Mouse (Mus musculus) yolk sac, embryonic 10.5 days (tissue): ENCODE results near the gene Scg5.

Source experiments
- DNase-seq: peaks from one replicate; pipeline ENCODE4 v3.0.0-alpha.2; 2017; ENCODE audit warnings: low spot score

Gene Scg5

DNA sequence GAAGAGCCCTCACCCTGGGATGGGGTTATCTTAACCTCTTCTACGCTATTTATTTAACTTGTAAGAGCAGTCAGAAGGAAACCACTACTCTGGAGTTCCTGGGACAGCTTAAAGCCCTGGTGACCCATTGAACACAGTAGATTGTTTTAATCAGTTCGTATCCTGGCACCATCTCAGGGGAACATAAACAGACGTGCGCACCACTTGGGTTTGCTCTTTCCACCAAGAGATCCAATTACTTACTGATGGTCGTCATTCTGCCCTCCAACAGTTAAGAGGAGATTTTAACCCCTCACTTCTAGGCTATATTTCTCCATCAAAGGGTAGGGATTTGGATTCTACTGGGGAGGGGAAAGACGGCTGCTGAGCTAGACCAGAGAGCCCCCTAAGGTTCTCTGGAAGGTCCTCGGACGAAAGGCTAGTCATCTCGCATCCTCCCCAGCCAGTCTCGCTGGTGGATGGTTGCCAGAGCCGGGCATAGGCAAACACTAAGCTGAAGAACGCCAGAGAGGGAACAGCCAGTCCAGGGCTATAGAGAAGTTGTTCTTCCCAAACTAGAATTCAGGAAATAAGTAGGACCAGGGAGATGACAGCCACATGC is 71.9 kb downstream of the Scg5 start:
- no peak for DNase-seq

DNA sequence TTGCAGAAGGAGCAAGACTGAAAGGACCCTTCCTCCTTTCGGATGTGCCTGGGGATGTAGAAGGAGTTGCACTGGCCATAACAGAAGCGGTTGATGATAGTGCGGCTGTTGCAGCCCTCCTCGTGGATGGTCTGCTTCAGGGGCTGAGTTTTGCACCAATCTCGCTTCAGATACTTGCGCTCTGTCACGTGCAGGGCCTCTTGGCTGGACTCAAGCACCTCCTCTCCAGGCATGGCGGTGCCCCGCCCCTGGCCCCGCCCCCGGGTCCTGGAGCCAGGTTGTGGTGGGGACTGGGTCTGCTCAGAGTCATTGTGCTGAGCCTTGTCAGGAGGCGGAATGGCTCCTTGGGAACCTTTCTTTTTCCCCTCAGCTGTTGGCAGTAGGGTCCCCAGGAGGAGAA is 79.2 kb downstream of the Scg5 start:
- DNase-seq = no peak

DNA sequence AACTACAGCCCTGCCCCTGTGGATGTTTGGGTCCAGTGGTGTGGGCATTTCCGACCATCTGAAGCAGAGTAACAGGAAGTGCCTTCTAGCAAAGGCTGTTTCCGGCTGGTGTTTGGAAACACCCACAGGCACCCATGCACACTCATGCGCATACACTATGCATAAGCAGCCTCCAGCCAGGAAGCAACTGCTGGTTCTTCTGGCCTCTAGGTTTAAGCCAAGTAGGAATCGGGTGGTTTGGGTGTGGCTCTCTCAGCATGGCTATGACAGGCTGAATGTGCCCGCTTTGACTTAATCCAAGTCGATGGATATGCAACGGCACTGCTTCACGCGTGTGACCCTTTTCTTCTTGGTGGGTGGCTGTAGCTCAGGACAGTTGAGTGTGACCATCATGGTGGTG is 79.6 kb downstream of the Scg5 start:
- no peak for DNase-seq

DNA sequence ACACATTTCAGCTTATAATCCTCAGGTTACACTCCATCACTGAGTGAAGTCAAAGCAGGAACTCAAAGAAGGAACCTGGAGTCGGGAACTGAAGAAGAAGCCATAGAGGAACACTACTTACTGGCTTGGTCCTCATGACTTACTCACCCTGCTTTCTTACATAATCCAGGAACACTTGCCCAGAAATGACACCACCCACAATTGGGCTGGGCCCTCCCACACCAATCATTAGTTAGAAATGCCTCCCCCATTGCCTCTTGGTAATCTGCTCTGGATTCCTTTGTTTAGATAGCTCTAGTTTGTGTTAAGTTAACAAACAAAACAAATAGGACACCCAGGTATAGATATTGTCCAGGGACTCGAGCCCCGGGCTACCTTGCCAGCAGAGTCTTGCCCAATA is 100.3 kb downstream of the Scg5 start:
- no peak for DNase-seq
